Mouse (Mus musculus) adrenal gland, postnatal 25 days (tissue): Measurements from ENCODE around the gene Kcnj3. TPM values are rescaled to one million over a fixed set of nuclear protein-coding genes. Genes with fewer than 3 reads are reported as not detected.

Experiments used
- DNase-seq: peaks from one replicate; pipeline ENCODE4 v3.0.0; 2021; ENCODE audit warnings: mixed read lengths
- total RNA-seq: library from RNA; stranded (reverse); gene quantifications from 2 replicates; pipeline ENCODE4 v1.2.3, GENCODE M21; 2021

Gene Kcnj3
- total RNA-seq, 1 experiment from 2014 or later, result 0.94 TPM

- DNase-seq, result no peak
These were observed 81.5 kb downstream of the Kcnj3 start for GRCm38 (mm10) chr2:55517297-55517696.

GRCm38 (mm10) chr2:55532738-55533491, 97.1 kb downstream of the Kcnj3 start:
- no peak for DNase-seq

- no peak for DNase-seq
These were observed 99.2 kb downstream of the Kcnj3 start for GRCm38 (mm10) chr2:55534946-55535345.

GRCm38 (mm10) chr2:55535482-55535881, 99.7 kb downstream of the Kcnj3 start:
- no peak for DNase-seq

- DNase-seq, result no peak
These were observed 111.8 kb downstream of the Kcnj3 start for GRCm38 (mm10) chr2:55547612-55548011.

GRCm38 (mm10) chr2:55558368-55558985, 122.7 kb downstream of the Kcnj3 start:
- no peak for DNase-seq

GRCm38 (mm10) chr2:55569291-55569690, 133.5 kb downstream of the Kcnj3 start:
- DNase-seq, result no peak

- DNase-seq, result no peak
These were observed 135.7 kb downstream of the Kcnj3 start for GRCm38 (mm10) chr2:55571425-55571824.

GRCm38 (mm10) chr2:55580286-55580685, 144.5 kb downstream of the Kcnj3 start:
- DNase-seq, result no peak

GRCm38 (mm10) chr2:55591226-55591988, 155.6 kb downstream of the Kcnj3 start:
- no peak for DNase-seq
